In genomic region chr13:97239343-97240180, GRCm38 (mm10) we compare ENCODE assay signal across 8 mouse cellular contexts. TPM values are rescaled to one million over a fixed set of nuclear protein-coding genes. Genes with fewer than 3 reads are reported as not detected.
DNase-seq lines count a peak whose midpoint lies in the region; ATAC-seq lines count a peak whose summit lies in the region.

No protein-coding gene starts in this region.

- no peak for ATAC-seq in intestine, embryonic 14.5 days (replicated peaks; ENCODE audit: low FRiP score, low TSS enrichment, low read depth)
- no peak for ATAC-seq in limb, embryonic 11.5 days (ENCODE audit: insufficient number of reproducible peaks, low FRiP score, low TSS enrichment, low read depth)
- ATAC-seq in midbrain, embryonic 12.5 days (ENCODE audit: low FRiP score, low read depth), result no peak

- WGBS in intestine, embryonic 14.5 days, result 7% methylated on average over 23 of the region's 23 CpGs
- WGBS in limb, embryonic 11.5 days, result 6% methylated on average over 23 of the region's 23 CpGs
- whole genome bisulfite sequencing in midbrain, embryonic 12.5 days, result 6% methylated on average over 23 of the region's 23 CpGs

- peaks cover 45% of the 10 kb centered on the region for H3K4me1 ChIP-seq in intestine, embryonic 14.5 days (replicated peaks; ENCODE audit: control insufficient read depth, insufficient read depth, low read length)
- H3K4me1 ChIP-seq in limb, embryonic 11.5 days (ENCODE audit: control insufficient read depth, insufficient read depth, low read length), result peaks cover 30% of the 10 kb centered on the region
- peaks cover 48% of the 10 kb centered on the region for H3K4me1 ChIP-seq in midbrain, embryonic 12.5 days

- no peaks in the 10 kb centered on the region for H3K27me3 ChIP-seq in intestine, embryonic 14.5 days (replicated peaks; ENCODE audit: control insufficient read depth, insufficient read depth, low read length)
- H3K27me3 ChIP-seq in limb, embryonic 11.5 days (ENCODE audit: control insufficient read depth, insufficient read depth, low read length), result no peaks in the 10 kb centered on the region
- peaks cover 10% of the 10 kb centered on the region; the same call in 1 of the 2 replicates for H3K27me3 ChIP-seq in midbrain, embryonic 12.5 days

- no peak overlapping the region for H3K4me3 ChIP-seq in intestine, embryonic 14.5 days (ENCODE audit: low read depth, low read length)
- no peak overlapping the region for H3K4me3 ChIP-seq in limb, embryonic 11.5 days (ENCODE audit: low read depth, low read length)
- H3K4me3 ChIP-seq in midbrain, embryonic 12.5 days, result 0 out of 2 replicates have a peak overlapping the region, but pooled peaks have one; percentile 10

- peak; percentile 25 to 28 for DNase-seq in urinary bladder, adult 18-20 months (ENCODE audit: low spot score in 2 of 2)
- no peak for DNase-seq in urinary bladder, postnatal 25 days (ENCODE audit: low spot score)
- DNase-seq in cerebellum, postnatal 14 days, result peak; percentile 51 to 62
- DNase-seq in gastrocnemius, postnatal 25 days, result peak; percentile 42
- peak; percentile 77 for DNase-seq in intestine, embryonic 14.5 days (ENCODE audit: low spot score)
- peak; percentile 54 for DNase-seq in limb, embryonic 11.5 days (ENCODE audit: low spot score)
- DNase-seq in telencephalon, adult 2 months (ENCODE audit: low read depth, low spot score), result peak; percentile 87

- peak overlapping the region; percentile 98 for H3K27ac ChIP-seq in intestine, embryonic 14.5 days (ENCODE audit: low read depth)
- no peak overlapping the region for H3K27ac ChIP-seq in limb, embryonic 11.5 days (replicated peaks; ENCODE audit: low read depth, low read length)
- peak overlapping the region; percentile 97 for H3K27ac ChIP-seq in midbrain, embryonic 12.5 days (replicated peaks)

- no peaks in the 10 kb centered on the region for H3K36me3 ChIP-seq in intestine, embryonic 14.5 days (ENCODE audit: control insufficient read depth, insufficient read depth, low read length)
- no peaks in the 10 kb centered on the region for H3K36me3 ChIP-seq in limb, embryonic 11.5 days (ENCODE audit: control insufficient read depth, insufficient read depth, low read length)
- no peaks in the 10 kb centered on the region; the same call in 1 of the 2 replicates for H3K36me3 ChIP-seq in midbrain, embryonic 12.5 days

- no peaks in the 10 kb centered on the region for H3K9me3 ChIP-seq in intestine, embryonic 14.5 days (ENCODE audit: control insufficient read depth, low read length)
- no peaks in the 10 kb centered on the region for H3K9me3 ChIP-seq in limb, embryonic 11.5 days (ENCODE audit: control insufficient read depth, low read length)
- no peaks in the 10 kb centered on the region for H3K9me3 ChIP-seq in midbrain, embryonic 12.5 days

- peak overlapping the region; percentile 90 for H3K4me2 ChIP-seq in intestine, embryonic 14.5 days (ENCODE audit: low read length)
- H3K4me2 ChIP-seq in limb, embryonic 11.5 days (ENCODE audit: low read depth, severe bottlenecking), result peak overlapping the region; percentile 93
- H3K4me2 ChIP-seq in midbrain, embryonic 12.5 days (replicated peaks), result peak overlapping the region; percentile 71

- H3K9ac ChIP-seq in intestine, embryonic 14.5 days (ENCODE audit: low read length), result no peak overlapping the region
- H3K9ac ChIP-seq in limb, embryonic 11.5 days (ENCODE audit: low read length), result no peak overlapping the region
- H3K9ac ChIP-seq in midbrain, embryonic 12.5 days (replicated peaks), result peak overlapping the region; percentile 20; the same call in 1 of the 2 replicates

RNA-seq across cellular contexts. Expression of gene Enc1, which starts 1.3 kb away (rescaled TPM):
- 1 to 10 TPM; 1.6 to 1.8 TPM for total RNA-seq in gastrocnemius, postnatal 25 days (2021)
- polyA plus RNA-seq in intestine, embryonic 14.5 days (2014; fragmentation: Nextera tagmentation; extraction: Ambion mirVana), result 6.6 and 8.2 TPM in 2 replicates
- 6.7 and 7.3 TPM in 2 replicates for polyA plus RNA-seq in limb, embryonic 11.5 days (2014; fragmentation: Nextera tagmentation; extraction: Ambion mirVana)
- polyA plus RNA-seq in midbrain, embryonic 12.5 days (2016; fragmentation: Nextera tagmentation; extraction: Ambion mirVana), result 21.9 and 22.0 TPM in 2 replicates

RNA-seq across cellular contexts. Expression of gene Hexb, which starts 41.4 kb away (rescaled TPM):
- total RNA-seq in gastrocnemius, postnatal 25 days (2021), result 1 to 10 TPM; 8.0 to 8.2 TPM
- polyA plus RNA-seq in intestine, embryonic 14.5 days (2014; fragmentation: Nextera tagmentation; extraction: Ambion mirVana), result 52.4 and 56.7 TPM in 2 replicates
- 20.8 and 22.2 TPM in 2 replicates for polyA plus RNA-seq in limb, embryonic 11.5 days (2014; fragmentation: Nextera tagmentation; extraction: Ambion mirVana)
- polyA plus RNA-seq in midbrain, embryonic 12.5 days (2016; fragmentation: Nextera tagmentation; extraction: Ambion mirVana), result 23.8 and 24.2 TPM in 2 replicates
